Mouse (Mus musculus) small intestine, adult 2 months (tissue): ENCODE results near the gene Aldh9a1. TPM values are rescaled to one million over a fixed set of nuclear protein-coding genes. Genes with fewer than 3 reads are reported as not detected.

Source experiments
- H3K27ac ChIP-seq: fragments of 200-500 bp; 2 replicates; pipeline ENCODE4 v1.5.1; 2012; ENCODE audit warnings: low read depth, low read length, control low read depth, inconsistent platforms; ENCODE audit not compliant: insufficient read depth
- H3K27me3 ChIP-seq: fragments of 200-500 bp; 2 replicates; pipeline ENCODE4 v1.6.1; 2012; ENCODE audit warnings: mild to moderate bottlenecking, moderate library complexity, low read length, inconsistent platforms; ENCODE audit not compliant: control insufficient read depth, insufficient read depth
- H3K36me3 ChIP-seq: fragments of 200-500 bp; 2 replicates; pipeline ENCODE4 v1.6.1; 2012; ENCODE audit warnings: mild to moderate bottlenecking, low read length, control low read depth, inconsistent platforms; ENCODE audit not compliant: control insufficient read depth, insufficient read depth
- H3K4me1 ChIP-seq: fragments of 200-500 bp; 2 replicates; pipeline ENCODE4 v1.6.1; 2012; ENCODE audit warnings: low read length, inconsistent platforms, mixed read lengths; ENCODE audit not compliant: control insufficient read depth, insufficient read depth, insufficient read length
- H3K4me3 ChIP-seq: fragments of 200-500 bp; 2 replicates; pipeline ENCODE4 v1.5.1; 2012; ENCODE audit warnings: low read depth, mild to moderate bottlenecking, control low read depth, inconsistent platforms, low read length, moderate library complexity
- CTCF ChIP-seq: fragments of 200-500 bp; IDR thresholded peaks from 2 replicates; pipeline ENCODE4 v1.5.1; 2012; ENCODE audit warnings: low read depth, mild to moderate bottlenecking, control low read depth, inconsistent platforms, low read length, moderate library complexity, mixed read lengths; ENCODE audit not compliant: insufficient replicate concordance, insufficient read length; ENCODE audit errors: extremely low read depth
- POLR2A ChIP-seq: fragments of 200-500 bp; IDR thresholded peaks from 2 replicates; pipeline ENCODE4 v1.6.1; 2012; ENCODE audit warnings: low read depth, mild to moderate bottlenecking, control low read depth, inconsistent platforms, low read length, moderate library complexity
- WGBS: fragments of 180-500 bp; shearing (Covaris S2); methylation state at CpG from one replicate; pipeline ENCODE4 v1.1.7; 2018; 5-methylcytosine and 5-hydroxymethylcytosine counted together
- polyA plus RNA-seq: library from polyadenylated mRNA; depleted of rRNA; stranded (reverse); fragments of >200 nt; gene quantifications from 2 replicates; pipeline ENCODE4 v1.2.3, GENCODE M21; 2012

Aldh9a1 gene
- polyA plus RNA-seq, 1 experiment, result 112 TPM

DNA sequence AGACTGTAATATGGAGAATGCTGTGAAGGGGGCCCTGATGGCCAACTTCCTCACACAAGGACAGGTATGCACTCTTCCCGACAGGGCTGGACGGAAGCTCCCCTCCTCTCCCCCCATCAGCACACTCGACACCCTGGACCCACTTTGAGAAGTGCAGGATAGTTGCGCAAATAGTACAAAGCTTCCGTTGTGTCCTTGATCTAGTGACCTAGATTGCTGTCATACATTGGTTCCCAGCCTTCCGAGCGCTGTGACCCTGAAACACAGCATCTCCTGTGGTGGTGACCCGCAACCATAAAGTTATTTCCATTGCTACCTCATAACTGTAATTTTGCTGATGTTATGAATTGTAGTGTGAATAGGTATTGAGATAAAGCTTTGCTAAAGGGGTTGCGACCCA is 7.6 kb downstream of the Aldh9a1 start:
- H3K36me3 ChIP-seq, result peaks cover 72% of the 10 kb centered on the region
- TF ChIP-seq POLR2A (no peak), CTCF (no peak)

DNA sequence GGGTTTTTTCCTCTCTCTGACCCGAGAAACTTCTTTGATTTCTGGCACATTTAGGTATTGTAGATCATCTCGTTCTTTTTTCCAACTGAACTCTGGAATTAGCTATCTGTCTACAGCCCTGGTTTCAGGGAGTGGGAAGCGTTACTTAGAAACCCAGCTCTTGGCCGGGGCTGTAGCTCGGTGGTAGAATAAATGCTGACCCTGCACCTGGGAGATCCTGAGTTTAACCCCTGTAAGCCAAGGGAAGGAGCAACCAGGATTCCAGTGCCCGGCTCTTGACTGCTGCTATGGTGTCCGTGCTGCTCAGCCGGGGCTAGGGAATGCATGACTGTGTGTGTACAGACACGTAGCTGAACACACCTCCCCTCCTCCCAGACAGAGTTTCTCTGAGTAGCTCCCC is 8.9 kb downstream of the Aldh9a1 start:
- Histone ChIP-seq H3K4me1 (peaks cover 6% of the 10 kb centered on the region; the same call in 1 of the 2 replicates), H3K27ac (no peak overlapping the region), H3K4me3 (no peak overlapping the region), H3K27me3 (no peaks in the 10 kb centered on the region), H3K36me3 (peaks cover 78% of the 10 kb centered on the region)
- WGBS, result 87% methylated on average over 9 of the region's 9 CpGs
- TF ChIP-seq POLR2A, result no peak
- TF ChIP-seq CTCF, result no peak

More for the DNA sequence above, 7.6 kb downstream of the Aldh9a1 start:
- peaks cover 10% of the 10 kb centered on the region for H3K4me1 ChIP-seq
- WGBS, result 91% methylated on average over 9 of the region's 9 CpGs
- H3K27me3 ChIP-seq, result no peaks in the 10 kb centered on the region
- no peak overlapping the region for H3K4me3 ChIP-seq
- H3K27ac ChIP-seq, result no peak overlapping the region

DNA sequence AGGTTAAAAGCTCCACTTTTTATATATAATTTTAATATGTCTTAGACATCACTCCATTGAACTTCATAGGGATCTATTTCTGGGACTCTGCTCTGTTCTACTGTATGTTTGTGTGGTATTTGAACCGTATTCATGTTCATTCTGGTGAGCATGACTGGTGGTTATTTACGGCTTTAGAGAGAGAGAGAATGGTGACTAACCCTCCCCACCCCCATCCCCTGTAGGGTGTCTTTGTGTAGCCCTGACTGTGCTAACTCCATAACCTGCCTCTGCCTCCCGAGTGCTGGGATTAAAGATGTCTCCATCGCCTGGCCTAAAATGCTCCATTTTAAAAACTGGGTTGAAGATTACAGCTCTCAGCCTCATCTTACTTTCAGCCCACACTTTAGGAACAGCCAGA is 10.5 kb downstream of the Aldh9a1 start:
- H3K36me3 ChIP-seq, result peaks cover 81% of the 10 kb centered on the region

DNA sequence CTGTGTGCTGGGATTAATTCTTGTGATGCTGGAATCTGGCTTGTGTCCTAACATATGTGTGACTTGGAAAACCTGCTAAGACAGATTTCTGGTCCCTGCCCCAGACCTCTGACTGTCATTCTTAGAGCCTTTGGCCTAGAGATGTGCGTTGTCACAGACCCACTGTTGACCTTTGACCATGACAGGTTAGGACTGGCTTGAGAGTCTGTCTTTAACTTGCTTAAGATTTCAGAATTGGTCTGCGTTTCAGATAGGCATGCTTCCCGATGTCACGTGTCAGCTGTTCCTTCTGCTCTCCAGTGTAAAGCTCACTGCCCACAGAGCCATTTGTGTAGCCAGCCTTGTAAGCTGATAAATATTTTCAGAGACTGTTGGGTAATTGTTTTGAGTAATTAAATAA is 13.0 kb downstream of the Aldh9a1 start:
- TF ChIP-seq POLR2A (no peak), CTCF (no peak)
- H3K36me3 ChIP-seq, result peaks cover 81% of the 10 kb centered on the region
- H3K4me3 ChIP-seq, result no peak overlapping the region
- no peaks in the 10 kb centered on the region for H3K27me3 ChIP-seq
- no peak overlapping the region for H3K27ac ChIP-seq
- 81% methylated on average over 4 of the region's 4 CpGs for whole genome bisulfite sequencing
- H3K4me1 ChIP-seq, result no peaks in the 10 kb centered on the region

More for the DNA sequence above, 10.5 kb downstream of the Aldh9a1 start:
- Histone ChIP-seq H3K4me3 (no peak overlapping the region), H3K4me1 (no peaks in the 10 kb centered on the region), H3K27me3 (no peaks in the 10 kb centered on the region), H3K27ac (no peak overlapping the region)
- TF ChIP-seq CTCF (no peak), POLR2A (no peak)
- WGBS, result 89% methylated on average over 4 of the region's 4 CpGs

DNA sequence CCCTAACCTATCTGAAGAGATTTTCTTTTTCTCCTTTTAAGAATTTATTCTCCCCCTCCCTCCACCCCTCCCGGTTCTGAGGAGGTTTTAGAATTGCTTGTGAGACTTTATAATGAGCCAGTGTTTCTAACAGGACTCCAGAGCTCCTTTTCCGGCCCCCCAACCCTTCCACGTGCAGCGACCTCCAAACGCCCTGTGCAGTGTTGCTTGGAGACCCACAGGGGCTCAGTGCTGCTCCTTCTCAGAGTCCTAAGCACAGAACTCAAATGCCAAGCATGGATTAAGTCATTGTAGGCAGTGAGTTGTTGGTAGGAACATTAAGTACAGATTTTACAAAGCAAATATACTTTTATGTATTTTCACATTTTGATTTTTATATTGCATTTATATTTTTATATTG is 13.5 kb downstream of the Aldh9a1 start:
- no peaks in the 10 kb centered on the region for H3K27me3 ChIP-seq
- no peak for TF ChIP-seq CTCF
- no peak for TF ChIP-seq POLR2A
- H3K4me1 ChIP-seq, result peaks cover under 1% of the 10 kb centered on the region; the same call in 1 of the 2 replicates
- WGBS, result 84% methylated on average over 5 of the region's 5 CpGs
- H3K4me3 ChIP-seq, result no peak overlapping the region
- H3K36me3 ChIP-seq, result peaks cover 77% of the 10 kb centered on the region
- no peak overlapping the region for H3K27ac ChIP-seq

DNA sequence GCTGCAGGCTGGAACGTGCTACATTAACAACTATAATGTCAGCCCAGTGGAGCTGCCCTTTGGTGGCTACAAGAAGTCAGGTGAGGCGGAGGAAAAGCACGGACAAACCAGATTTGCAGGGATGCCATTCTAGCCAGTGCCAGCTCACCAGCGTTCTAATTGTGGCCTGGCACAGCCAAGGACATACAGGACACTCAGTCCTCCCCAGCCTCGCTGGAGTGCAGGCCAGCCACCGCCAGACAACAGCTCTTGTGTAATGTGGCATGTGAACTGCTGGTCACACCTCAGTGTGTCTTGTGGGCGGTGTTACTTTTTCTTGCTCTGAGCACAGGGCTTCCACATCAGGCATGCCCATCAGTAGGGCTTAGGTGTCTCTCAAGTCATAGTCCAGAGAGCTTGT is 16.0 kb downstream of the Aldh9a1 start:
- 75% methylated on average over 7 of the region's 7 CpGs for WGBS
- TF ChIP-seq CTCF (no peak), POLR2A (no peak)
- Histone ChIP-seq H3K27me3 (no peaks in the 10 kb centered on the region), H3K27ac (no peak overlapping the region), H3K4me1 (peaks cover 5% of the 10 kb centered on the region; the same call in 1 of the 2 replicates), H3K36me3 (peaks cover 71% of the 10 kb centered on the region), H3K4me3 (no peak overlapping the region)

DNA sequence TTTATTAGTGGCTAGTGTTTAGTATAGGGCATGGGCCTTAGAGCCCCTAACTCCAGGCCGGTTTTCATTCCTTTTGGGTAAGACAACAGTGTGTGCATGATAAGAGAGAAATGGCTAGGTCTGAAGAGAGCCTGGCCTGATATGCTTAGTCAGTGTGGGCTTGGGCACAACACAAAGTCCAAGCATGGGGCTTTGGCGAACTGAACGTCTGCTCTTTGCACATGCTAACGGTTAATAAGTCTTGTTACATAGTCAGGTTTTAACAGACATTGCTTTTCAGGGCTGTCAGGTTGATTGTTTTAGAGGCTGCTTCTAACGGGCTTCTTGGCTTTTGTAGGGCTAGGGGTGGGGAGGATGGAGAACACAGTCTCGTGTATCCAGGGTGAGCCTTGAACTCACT is 16.8 kb downstream of the Aldh9a1 start:
- H3K4me1 ChIP-seq, result peaks cover 5% of the 10 kb centered on the region; the same call in 1 of the 2 replicates
- H3K27me3 ChIP-seq, result no peaks in the 10 kb centered on the region
- WGBS, result 87% methylated on average over 6 of the region's 6 CpGs
- peaks cover 69% of the 10 kb centered on the region for H3K36me3 ChIP-seq
- TF ChIP-seq CTCF (no peak), POLR2A (no peak)
- H3K27ac ChIP-seq, result no peak overlapping the region
- H3K4me3 ChIP-seq, result no peak overlapping the region
